Mouse (Mus musculus): ENCODE results near the gene Gm17949.

DNA sequence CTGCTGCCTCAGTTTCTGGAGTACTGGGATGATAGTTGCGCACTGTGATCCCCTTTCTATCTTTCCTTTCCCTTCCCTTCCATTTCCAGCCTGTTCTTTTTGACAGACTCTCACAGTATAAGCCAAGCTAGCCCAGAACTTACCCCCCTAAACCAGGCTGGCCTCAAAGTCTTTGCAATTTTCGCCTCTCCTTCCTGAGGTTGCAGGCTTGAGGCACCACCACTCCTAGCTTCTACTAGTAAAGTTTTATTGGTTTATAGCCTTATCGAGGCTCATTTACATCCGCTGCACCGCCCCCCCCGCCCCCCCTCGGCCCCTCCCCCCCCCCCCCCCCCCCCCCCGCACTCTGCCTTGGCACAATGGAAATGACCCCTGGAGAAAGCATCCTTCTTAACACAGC is 31.7 kb upstream of the Gm17949 start:
- TF ChIP-seq EP300 (IDR thresholded peaks at IDR 0.05; ENCODE audit: low read depth) (no peak), CTCF (IDR thresholded peaks at IDR 0.05; ENCODE audit: low read depth) (no peak)

All from liver, embryonic 14.5 days (tissue).